Mouse (Mus musculus) thymus, postnatal 4 days (tissue): Measurements from ENCODE around the gene Emb.
"Not testable (repeated sequence)": the region's sequence is repeated elsewhere in the genome, so short reads cannot be mapped to it uniquely, and the experiment has no call there.

Experiments used
- DNase-seq: peaks from one replicate; pipeline ENCODE4 v3.0.0; 2021

The Emb gene

DNA sequence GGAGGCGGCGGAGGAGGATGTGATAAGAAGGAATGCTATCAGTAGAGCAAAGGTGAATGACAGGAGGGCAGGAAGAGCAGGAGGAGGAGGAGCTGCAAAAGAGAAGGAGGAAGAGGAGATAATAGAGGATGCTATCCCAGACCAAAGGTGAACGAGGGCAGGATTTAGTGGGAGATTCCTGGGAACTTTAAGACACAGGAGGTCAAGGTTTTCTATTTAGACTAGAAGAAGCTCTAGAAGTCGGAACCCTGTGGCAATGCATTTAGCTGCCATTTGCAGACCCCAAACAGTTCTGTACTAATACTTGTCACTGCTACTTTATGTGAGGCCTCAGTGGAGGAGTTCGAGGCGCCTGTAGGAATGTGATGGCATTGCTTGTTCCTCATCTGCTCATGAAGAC lies at the start of gene Emb:
TSS of gene Emb (plus strand) at position 301 of the 400 bp plus-strand sequence.
- no peak for DNase-seq

DNA sequence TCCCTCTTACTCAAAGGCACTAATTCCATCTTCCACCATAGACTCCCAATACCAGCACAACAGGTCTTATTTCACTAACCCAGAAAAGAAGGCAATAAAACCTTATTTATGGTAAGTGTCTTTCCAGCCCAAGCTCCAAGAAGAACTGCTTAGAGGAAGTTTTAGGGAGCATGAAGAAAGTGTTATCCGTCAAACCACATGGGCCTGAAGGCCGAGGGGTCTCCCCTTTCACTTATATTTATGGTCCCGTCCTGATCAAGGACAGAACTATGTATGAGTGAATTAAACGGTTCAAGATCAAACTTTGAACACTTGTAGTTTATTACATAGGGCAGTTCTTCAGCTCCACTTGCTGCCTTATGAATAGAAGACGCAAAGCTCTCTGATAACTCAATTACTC lies 44.4 kb upstream of the Emb start:
- DNase-seq: no peak

DNA sequence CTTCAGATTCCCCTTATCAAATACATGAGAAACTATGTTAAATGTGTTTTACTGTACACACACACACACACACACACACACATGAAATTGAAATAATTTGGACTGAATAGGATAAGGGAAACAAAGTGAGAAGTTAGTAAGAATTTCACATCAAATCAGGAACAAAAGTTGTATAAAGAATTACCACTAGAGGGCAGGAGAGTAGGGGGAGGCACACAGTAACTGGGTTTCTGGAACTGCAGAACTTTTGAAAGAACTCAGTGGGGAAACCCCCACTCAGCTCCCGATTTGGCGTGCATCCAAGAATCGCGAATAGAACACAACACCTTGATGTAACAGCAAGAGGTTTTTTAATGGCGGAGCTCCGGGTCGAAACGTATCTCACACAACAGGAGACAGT lies 43.3 kb upstream of the Emb start:
- no peak for DNase-seq

DNA sequence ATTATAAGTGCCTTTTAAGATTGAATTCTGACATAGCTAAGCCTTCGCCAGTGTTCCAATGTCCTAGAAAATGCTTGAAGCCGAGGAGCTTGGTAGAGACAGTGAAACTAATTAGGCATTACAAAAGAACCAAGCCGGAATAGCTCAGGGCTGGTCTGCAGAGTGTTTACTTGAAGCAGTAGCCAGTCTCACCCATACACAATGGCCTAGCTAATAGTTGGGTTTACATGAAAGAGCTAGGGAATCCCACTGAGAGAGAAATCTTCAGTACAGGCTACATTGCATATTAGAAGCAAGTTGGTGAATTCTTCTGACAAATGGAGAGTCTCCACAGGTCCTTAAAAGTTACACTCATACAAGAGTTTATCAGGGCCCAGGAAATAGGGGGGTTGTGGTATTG lies 27.4 kb upstream of the Emb start:
- DNase-seq: not testable (repeated sequence)

DNA sequence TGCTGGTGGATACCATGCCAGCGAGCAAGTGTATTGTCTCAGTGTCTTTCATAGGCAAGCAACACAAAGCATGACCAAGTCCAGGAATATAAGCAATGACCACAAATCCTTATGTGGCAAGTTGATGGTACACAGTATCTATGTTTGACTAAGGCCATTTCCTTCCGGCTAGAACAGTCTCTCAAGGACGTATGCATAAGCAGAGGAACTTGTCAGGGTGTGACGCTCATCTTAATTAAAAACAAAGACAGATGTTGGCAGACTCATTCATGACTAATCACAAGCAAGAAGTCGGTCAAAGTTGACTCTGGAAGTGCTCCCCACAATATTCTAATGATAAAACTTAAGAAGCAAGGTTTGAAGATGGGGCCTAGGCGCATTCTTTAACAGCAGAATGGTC lies 25.0 kb upstream of the Emb start:
- DNase-seq: no peak

DNA sequence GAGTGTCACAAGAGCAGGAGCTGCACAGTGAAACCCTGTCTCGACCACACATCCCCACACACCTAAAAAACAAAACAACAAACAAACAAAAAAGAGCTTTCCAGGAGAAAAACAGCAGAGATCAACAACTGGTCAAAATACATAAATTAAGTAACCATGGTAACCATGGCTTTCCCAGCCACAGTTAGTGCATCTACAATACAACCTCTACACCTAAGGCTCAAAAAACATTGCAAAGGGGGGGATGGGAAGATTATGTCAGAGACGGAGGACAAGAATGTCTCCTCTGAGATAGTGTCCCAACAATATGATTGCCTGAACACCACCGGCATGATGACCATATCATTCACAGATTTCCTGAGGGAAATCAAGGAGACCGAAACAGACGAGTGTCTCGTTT lies 23.0 kb upstream of the Emb start:
- DNase-seq: no peak

DNA sequence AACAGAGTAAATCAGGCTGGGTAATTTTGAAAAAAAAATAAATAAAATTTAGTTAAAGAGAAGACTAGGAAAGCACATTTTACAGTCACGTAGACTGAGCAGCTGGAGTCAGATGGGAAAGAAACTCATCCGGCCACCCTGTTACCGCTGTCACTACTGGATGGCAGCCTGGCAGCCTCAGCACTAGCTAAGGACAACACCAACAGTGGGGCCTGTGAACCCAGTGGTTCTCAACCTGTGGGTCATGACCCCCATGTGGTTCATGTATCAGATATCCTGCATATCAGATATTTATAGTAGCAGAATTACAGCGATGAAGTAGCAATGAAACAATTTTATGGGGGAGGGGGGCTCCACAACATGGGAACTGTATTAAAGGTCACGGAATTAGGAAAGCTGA lies 16.2 kb upstream of the Emb start:
- DNase-seq: no peak

DNA sequence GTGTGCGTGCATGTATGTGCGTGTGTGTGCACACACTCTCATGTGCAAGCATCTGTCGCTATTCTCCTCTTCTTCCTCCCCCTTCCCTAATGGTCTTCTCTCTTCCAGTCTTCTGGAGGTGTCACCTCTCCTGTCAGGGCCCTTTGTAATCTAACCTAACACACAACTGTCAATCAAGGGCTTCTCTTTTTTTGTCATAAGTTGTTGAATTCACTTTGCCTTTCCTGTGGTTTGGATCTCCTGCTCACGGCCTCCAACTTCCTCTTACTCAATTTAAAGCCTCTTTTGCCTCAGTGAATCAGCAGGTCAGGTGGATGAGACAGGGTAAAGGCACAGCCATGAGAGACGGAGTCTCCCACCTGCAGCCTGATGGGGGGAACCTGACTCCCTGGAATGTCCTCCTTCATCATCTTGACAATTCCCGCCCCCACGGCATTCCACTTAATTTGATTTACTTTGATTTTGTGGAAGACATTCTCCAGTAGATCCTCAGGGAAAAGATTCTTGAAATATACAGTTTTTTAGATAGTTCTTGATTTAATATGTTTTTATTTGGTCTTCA lies 14.8 kb upstream of the Emb start:
- no peak for DNase-seq

DNA sequence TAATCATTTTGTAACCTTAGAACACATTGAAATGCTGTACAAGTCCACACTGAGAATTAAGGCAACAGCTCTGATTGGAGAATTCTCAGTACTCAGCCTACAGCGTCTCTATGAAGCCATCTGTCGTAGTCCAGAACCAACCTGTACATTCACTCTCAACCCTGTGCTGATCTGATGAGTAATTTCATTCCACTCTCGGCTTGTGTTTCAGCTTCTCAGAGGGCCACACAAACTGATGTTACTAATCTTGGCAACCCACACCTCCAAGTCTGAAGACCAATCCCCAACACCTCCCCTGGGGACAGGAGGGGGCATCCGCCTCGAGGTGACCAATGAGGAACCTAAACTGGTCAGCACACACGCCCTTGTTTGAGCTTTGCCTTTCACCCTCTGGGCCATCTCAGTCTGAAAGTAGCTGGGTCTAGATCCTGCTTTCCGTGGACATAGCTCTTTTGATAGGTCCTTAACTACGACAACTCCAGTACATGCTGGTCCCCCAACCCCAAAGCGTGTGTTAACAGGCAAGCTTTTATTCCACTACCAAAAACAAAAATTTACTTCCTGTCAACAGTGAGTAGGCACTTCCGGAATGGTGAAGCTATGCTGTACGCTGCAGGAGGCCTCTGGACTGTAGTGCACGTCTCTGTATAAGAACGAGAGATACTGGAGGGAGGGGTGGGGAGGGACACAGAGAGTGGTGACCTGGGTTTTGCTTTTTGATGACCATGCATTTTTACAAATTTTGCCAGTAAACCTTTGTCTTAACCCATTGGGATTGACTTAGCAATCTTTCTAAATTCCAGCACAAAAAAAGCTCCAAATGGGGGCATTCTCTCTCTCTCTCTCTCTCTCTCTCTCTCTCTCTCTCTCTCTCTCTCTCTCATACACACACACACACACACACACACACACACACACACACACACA lies 12.5 kb upstream of the Emb start:
- peak; percentile 49 for DNase-seq

DNA sequence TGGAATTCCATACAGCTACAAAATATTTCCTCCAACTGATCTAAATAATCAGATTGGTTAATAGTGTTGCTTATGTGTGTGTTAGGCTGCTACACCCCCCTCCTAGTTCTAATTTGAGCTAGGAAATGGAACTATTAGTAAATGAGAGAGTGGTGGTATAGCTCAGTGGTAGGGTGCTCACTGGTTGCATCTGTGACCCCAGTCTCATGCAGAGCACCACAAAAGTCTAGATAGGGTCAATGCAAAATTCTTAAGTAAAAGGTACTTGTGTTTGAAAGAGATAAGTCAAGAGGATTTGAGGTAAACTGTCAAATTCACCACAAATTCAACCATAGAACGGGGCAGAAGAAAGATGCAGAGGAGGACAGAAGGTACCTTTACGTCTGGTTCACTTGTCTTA lies 10.7 kb upstream of the Emb start:
- no peak for DNase-seq

DNA sequence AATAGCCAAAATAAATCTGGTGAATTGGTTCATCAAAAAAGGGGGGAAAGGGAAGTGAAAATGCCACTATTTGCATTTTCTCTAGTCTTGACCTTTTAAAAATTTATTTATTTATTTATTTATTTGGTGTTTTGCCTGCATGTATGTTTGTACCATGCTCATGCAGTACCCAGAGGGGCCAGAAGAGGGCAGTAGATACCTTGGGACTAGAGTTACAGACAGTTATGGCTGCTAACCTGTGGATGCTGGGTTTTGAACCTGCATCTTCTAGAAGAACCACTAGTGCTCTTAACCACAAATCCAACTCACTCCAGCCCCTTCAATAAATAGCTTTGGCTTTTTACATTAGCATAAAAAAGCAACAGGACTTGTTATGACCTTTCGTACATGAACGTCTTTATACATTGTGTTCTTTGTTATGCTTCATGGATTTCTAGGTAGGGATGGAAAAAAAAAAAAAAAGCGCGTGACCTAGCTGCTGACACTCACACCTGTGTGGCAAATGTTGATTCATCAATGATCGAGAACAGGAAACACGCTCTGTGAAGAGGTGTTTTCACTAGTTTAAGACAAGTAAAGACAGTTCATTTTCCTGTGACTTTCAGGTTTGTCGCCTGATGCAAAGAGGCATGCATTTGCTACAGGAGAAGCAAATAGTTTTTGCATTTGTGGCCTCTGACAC lies 9.8 kb upstream of the Emb start:
- DNase-seq: peak; percentile 96

DNA sequence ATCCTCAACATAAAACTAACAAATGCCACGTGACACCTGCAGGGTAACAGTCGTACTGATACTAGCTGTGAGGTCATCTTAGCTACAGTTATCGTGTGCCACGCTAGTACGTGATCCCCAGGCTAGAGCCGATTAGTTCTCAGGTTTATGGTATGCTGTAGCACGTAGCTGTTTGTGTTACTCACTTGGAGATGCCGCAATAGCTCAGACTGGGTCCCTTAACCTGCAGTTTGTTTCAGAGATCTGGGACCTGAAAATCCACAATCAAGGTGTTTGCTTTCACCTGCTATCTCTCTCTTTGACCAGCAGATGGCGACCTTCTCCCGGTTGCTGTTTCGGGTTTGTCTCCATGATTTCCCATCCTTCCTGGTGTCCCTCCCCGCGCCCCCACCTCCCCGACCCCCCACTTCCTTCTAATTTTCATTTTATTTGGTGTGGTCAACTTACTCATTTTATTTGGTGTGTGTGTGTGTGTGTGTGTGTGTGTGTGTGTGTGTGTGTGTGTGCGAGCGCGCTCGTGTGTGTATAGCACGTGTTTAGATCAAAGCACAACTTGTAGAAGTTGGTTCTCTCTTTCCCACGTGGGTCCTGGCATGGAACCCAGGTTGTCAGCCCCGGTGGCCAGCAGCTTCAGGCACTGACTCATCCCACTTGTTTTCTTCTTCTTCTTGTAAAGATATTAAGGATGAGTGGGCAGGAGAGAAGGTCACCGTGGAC lies 5.4 kb upstream of the Emb start:
- DNase-seq: peak; percentile 67

DNA sequence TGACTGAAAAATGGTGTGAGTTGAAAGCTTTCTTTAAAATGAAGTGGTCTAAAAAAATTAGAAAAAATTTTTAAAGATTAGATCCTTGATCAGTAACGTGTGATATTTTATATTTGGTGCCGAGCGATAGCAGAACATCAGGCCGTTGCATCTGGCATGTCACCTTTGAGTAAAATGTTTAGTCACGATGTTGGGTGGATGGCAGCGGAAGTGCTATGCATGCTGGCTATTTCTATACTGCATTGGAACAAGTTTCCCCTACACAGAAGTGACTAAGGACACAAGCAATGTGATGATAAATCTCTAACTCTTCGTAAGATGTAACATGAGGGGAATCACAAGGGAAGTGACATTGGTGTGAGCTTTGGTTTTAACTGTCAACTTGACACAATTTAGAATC lies 3.7 kb upstream of the Emb start:
- DNase-seq: no peak

DNA sequence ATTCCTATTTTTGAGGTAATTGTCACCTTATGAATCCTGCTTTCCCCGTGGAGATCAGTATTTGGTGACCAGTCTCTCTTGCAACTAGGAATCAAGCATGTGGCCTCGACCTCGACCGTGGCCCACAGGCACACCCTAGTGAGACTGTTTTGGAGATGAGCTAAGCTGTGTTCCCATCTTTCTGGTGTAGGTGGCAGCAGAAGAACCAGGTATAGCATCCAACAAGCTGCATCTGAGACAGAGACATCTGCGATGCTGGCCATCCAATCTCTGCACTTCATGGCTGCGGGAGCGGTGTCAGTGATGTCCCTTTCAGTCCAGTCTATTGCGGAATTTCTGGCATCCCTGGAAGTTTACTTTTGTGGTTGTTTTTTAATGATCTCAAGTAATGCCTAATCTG lies 2.3 kb upstream of the Emb start:
- no peak for DNase-seq

DNA sequence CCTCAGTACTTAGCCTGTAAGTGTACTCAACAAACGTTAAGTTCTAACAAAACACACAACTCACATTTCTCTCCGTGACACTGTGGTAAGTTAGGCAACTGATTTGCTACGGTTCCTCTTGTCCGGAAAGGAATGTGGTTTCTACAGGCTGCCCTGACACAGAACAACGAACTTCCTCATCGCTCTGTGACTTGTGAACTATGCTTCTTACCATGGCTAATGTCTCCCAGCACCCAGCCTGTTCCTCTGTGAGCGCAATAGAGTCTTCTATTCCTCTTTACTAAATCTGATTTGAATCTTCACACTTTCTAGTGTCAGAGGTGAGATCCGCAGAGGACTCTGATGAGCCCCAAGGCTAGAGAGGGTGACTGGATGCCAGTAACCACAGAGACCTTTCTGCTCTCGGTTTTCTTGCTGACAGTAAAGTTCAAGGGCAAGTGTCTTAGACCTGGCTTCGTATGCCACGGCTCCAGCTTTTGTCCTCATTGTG lies 3.1 kb downstream of the Emb start:
- peak; percentile 45 for DNase-seq

DNA sequence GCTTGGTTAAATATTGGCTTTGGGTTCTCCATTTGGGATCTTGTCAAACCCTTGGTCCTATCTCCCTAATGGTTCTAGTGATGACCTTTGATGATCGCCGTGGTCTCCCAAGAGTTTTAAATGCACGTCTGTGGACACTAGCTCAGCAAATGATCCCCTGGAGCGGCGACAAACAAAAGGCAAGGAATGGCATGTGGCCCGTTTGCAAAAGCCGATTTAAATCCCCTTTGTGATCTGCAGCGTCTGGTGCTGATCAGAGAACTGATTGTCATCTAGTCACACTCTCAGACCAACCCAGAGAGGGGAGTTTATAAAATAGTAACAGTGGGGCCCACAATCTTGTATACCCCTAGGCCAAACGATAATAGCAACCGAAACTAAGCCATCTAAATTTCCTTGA lies 7.1 kb downstream of the Emb start:
- peak; percentile 57 for DNase-seq

DNA sequence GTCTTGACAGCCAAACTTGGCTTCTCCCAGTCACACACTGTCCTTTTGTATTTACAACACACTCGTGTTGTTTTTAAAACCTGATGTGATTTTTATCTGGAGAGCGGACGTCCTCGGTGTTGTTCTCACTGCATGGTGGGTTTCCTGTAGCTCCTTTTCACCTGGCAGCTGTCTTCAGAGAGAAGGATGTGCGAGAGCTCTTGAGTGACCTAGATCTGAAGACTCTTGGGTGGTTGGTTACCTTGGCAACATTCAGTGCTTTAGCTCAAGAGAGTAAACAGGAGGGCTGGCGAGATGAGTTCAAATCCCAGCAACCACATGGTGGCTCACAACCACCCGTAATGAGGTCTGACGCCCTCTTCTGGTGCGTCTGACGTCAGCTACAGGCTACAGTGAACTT lies 7.8 kb downstream of the Emb start:
- DNase-seq: peak; percentile 74

DNA sequence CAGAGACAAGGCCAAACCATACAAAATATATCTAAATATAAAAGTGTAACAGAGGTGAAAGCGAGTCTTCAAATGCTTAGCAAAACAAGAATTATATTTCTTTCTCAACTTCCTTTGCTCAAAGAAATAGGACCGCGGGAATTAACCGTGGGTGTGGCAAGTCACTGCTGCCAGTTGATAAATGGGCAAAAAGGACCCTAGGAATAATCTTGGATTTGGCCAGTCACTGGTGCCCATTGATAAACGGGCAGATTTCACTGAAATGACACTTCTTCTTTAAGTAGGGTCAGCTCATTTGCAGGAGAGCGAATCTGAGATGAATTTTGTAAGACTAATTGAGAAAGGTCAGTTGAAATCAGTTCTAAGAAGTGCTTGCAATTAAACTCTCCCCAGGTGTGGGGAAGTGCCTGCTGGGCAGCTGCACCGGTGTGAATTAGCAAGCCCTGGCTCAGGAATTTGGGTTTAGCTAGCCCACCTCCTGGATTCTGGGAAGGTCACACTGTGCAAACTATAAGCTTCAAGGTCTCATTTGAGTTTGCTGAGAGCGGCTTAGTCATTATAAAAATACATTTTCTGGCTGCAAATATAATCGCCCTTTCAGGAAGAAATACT lies 8.5 kb downstream of the Emb start:
- no peak for DNase-seq

DNA sequence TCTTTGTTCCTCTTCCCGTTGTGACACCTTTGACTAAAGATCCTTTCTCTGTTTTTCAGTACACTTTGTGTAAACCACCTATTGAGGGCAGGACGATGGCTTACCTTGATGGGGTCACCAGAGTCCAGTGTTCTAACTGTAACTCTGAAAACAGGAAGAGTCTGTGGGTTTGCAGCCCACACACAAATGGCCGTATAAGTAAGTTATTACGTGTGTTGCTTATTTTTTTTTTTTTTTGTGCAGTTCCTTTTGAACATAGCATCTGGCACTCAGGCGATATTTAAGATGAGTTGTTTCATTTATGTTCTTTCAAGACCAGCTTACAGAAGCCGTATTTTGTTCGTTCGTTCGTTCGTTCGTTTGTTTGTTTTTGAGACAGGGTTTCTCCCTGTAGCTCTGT lies 9.3 kb downstream of the Emb start:
- no peak for DNase-seq

DNA sequence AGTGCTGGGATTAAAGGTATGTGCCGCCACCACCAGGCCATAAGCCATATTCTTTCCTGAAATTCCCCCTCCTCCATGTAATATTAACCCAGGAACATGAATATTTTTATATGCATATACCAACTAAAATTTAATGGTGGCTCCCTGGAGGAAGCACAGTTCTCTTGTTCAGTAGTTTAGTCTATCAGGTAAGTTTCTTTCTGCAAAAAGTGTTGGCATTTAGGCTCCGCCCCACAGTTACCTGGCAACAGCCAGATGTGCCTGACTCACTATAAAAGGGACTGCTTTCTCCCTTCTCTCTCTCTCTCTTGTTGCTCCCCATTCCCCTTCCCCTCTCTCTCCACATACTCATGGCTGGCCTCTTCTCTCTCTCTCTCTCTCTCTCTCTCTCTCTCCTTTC lies 9.8 kb downstream of the Emb start:
- peak; percentile 79 for DNase-seq

DNA sequence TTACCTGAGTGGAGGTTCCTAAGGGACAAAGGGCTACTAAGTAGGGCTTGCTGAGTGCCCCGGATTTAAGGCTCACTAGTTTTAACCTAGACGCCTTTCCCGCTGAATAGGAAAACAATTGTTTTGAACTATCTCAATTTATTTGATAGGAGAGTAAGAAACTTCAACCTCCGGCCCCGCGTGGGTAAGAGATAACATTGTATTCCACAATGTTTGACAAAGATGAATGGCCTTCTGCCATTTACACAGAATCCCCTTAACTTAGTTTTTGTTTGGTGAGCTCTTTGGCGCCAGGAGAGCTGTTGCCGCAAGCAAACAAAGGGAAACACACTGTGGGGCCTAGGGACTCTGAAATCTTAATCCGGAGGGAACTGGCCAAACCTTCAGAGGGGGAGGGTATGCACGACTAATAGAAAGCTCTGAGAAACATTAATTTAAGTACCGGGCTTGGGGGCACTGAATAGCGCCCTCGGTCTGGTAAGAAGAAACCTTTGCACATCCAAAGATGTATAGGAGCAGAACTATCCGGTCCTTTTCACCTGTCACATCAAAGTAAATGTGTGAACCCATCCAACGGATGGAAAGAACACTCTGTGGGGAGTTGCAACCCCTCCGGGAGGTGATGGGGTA lies 11.7 kb downstream of the Emb start:
- peak; percentile 40 for DNase-seq
